Mouse (Mus musculus): ENCODE results near the gene Caskin2.

- TF ChIP-seq POLR2A (IDR thresholded peaks at IDR 0.05; ENCODE audit: borderline replicate concordance, extremely low read depth, insufficient read depth, insufficient read length, poor library complexity, severe bottlenecking) (no peak), CTCF (IDR thresholded peaks at IDR 0.05; ENCODE audit: borderline replicate concordance, extremely low read depth, insufficient read depth, insufficient read length) (no peak)
Measured at GRCm38 (mm10) chr11:115792353-115792752, 21.1 kb downstream of the Caskin2 start.

All from brain, embryonic 14.5 days (tissue).